Comparison of ENCODE assay signal across 25 mouse cellular contexts in genomic region chr8:90923158-90923905, GRCm38 (mm10).
DNase-seq lines count a peak whose midpoint lies in the region; ATAC-seq and TF ChIP-seq lines count a peak whose summit lies in the region.
"Had no signal": no experiment of that assay in that cellular context is flagged by ENCODE, and none has a peak within 500 bp of the region (broad histone marks: within the 10 kb centered on the region; RNA-seq: fewer than 3 reads in every experiment).

No protein-coding gene starts in this region.

- no peaks in the 10 kb centered on the region for H3K27me3 ChIP-seq in lung, postnatal 0 days (replicated peaks; ENCODE audit: insufficient read depth, low read length)
- no peaks in the 10 kb centered on the region for H3K27me3 ChIP-seq in intestine, postnatal 0 days (replicated peaks; ENCODE audit: control insufficient read depth, insufficient read depth, low read length)
- H3K27me3 ChIP-seq in small intestine, adult 2 months (ENCODE audit: control insufficient read depth, insufficient read depth, low read length): no peaks in the 10 kb centered on the region
- H3K27me3 ChIP-seq in hindbrain, embryonic 16.5 days (replicated peaks; ENCODE audit: control insufficient read depth, insufficient read depth, low read length): no peaks in the 10 kb centered on the region
- H3K27me3 ChIP-seq: CH12.LX; embryonic facial prominence, embryonic 13.5 days; forebrain, embryonic 12.5 days; forebrain, embryonic 15.5 days; hindbrain, embryonic 12.5 days; hindbrain, embryonic 15.5 days had no signal

- H3K9ac ChIP-seq in lung, postnatal 0 days (replicated peaks; ENCODE audit: low read depth): no peak overlapping the region
- H3K9ac ChIP-seq in intestine, postnatal 0 days (ENCODE audit: low read depth, low read length): no peak overlapping the region
- no peak overlapping the region for H3K9ac ChIP-seq in hindbrain, embryonic 16.5 days (ENCODE audit: low read depth, low read length)
- H3K9ac ChIP-seq: embryonic facial prominence, embryonic 13.5 days; forebrain, embryonic 12.5 days; forebrain, embryonic 15.5 days; hindbrain, embryonic 12.5 days; hindbrain, embryonic 15.5 days had no signal

- 0 out of 2 replicates have a peak, but pooled peaks have one; percentile 19 for ATAC-seq in lung, postnatal 0 days
- peak; percentile 91 for ATAC-seq in intestine, postnatal 0 days
- no peak for ATAC-seq in hindbrain, embryonic 16.5 days
- ATAC-seq: forebrain, embryonic 15.5 days had no signal

- H3K4me2 ChIP-seq in lung, postnatal 0 days (replicated peaks; ENCODE audit: low read depth, low read length): no peak overlapping the region
- no peak overlapping the region for H3K4me2 ChIP-seq in intestine, postnatal 0 days (replicated peaks; ENCODE audit: low read depth)
- no peak overlapping the region for H3K4me2 ChIP-seq in hindbrain, embryonic 16.5 days (ENCODE audit: low read length)
- H3K4me2 ChIP-seq: embryonic facial prominence, embryonic 13.5 days; forebrain, embryonic 12.5 days; forebrain, embryonic 15.5 days; heart, embryonic 11.5 days; hindbrain, embryonic 12.5 days; hindbrain, embryonic 15.5 days had no signal

- no peaks in the 10 kb centered on the region for H3K4me1 ChIP-seq in lung, postnatal 0 days (ENCODE audit: insufficient read depth, low read depth, low read length)
- no peaks in the 10 kb centered on the region for H3K4me1 ChIP-seq in intestine, postnatal 0 days (replicated peaks; ENCODE audit: control insufficient read depth, insufficient read depth, low read length)
- H3K4me1 ChIP-seq in small intestine, adult 2 months (ENCODE audit: control insufficient read depth, insufficient read depth, insufficient read length, low read length): peaks cover 4% of the 10 kb centered on the region; the same call in 1 of the 2 replicates
- H3K4me1 ChIP-seq in hindbrain, embryonic 16.5 days (ENCODE audit: control insufficient read depth, insufficient read depth, low read depth, low read length): no peaks in the 10 kb centered on the region
- H3K4me1 ChIP-seq: embryonic facial prominence, embryonic 10.5 days; embryonic facial prominence, embryonic 13.5 days; forebrain, embryonic 12.5 days; forebrain, embryonic 15.5 days; hindbrain, embryonic 12.5 days; hindbrain, embryonic 15.5 days had no signal

- DNase-seq in lung, postnatal 0 days (ENCODE audit: low spot score): peak; percentile 21
- no peak for DNase-seq in lung, postnatal 14 days
- no peak for DNase-seq in liver
- DNase-seq: adrenal gland, adult 2 months; adrenal gland, postnatal 14 days; B cell, adult 2 months; cerebellum, adult 11 months; cerebellum, adult 2 months; cerebellum, adult 9-11 months; cerebellum, postnatal 25 days; gastrocnemius, postnatal 25 days; heart, adult 2 months had no signal

- 51% methylated on average over 3 of the region's 3 CpGs for WGBS in lung, postnatal 0 days
- WGBS in intestine, postnatal 0 days: 47% methylated on average over 3 of the region's 3 CpGs
- 27% methylated on average over 3 of the region's 3 CpGs for WGBS in small intestine, adult 2 months
- WGBS in hindbrain, embryonic 16.5 days: 82% methylated on average over 3 of the region's 3 CpGs

- no peak overlapping the region for H3K4me3 ChIP-seq in lung, postnatal 0 days (ENCODE audit: low read depth, low read length)
- H3K4me3 ChIP-seq in intestine, postnatal 0 days (ENCODE audit: low read depth, low read length): no peak overlapping the region
- H3K4me3 ChIP-seq in small intestine, adult 2 months (ENCODE audit: low read depth, low read length): no peak overlapping the region
- no peak overlapping the region for H3K4me3 ChIP-seq in hindbrain, embryonic 16.5 days (ENCODE audit: low read length)
- H3K4me3 ChIP-seq: embryonic facial prominence, embryonic 10.5 days; embryonic facial prominence, embryonic 13.5 days; erythroblast, embryonic 14.5 days; forebrain, embryonic 12.5 days; forebrain, embryonic 15.5 days; heart, adult 2 months; hindbrain, embryonic 12.5 days; hindbrain, embryonic 15.5 days had no signal

- TF ChIP-seq EP300 in lung, postnatal 0 days (IDR thresholded peaks at IDR 0.05): no peak

- H3K27ac ChIP-seq in lung, postnatal 0 days (ENCODE audit: low read length): no peak overlapping the region
- no peak overlapping the region for H3K27ac ChIP-seq in intestine, postnatal 0 days (ENCODE audit: low read depth, low read length)
- peak overlapping the region; percentile 91 for H3K27ac ChIP-seq in small intestine, adult 2 months (ENCODE audit: insufficient read depth, low read depth, low read length)
- no peak overlapping the region for H3K27ac ChIP-seq in hindbrain, embryonic 16.5 days (ENCODE audit: low read depth, low read length)
- H3K27ac ChIP-seq: embryonic facial prominence, embryonic 10.5 days; embryonic facial prominence, embryonic 13.5 days; forebrain, embryonic 12.5 days; forebrain, embryonic 15.5 days; heart, adult 2 months; hindbrain, embryonic 12.5 days; hindbrain, embryonic 15.5 days had no signal

- H3K36me3 ChIP-seq in lung, postnatal 0 days (ENCODE audit: insufficient read depth, low read length): no peaks in the 10 kb centered on the region
- H3K36me3 ChIP-seq in intestine, postnatal 0 days (ENCODE audit: control insufficient read depth, insufficient read depth): 0 out of 2 replicates have a peak, but pooled peaks cover 4% of the 10 kb centered on the region
- peaks cover 6% of the 10 kb centered on the region for H3K36me3 ChIP-seq in small intestine, adult 2 months (ENCODE audit: control insufficient read depth, insufficient read depth, low read length)
- H3K36me3 ChIP-seq in hindbrain, embryonic 16.5 days (ENCODE audit: control insufficient read depth, insufficient read depth, low read length): no peaks in the 10 kb centered on the region
- H3K36me3 ChIP-seq: embryonic facial prominence, embryonic 10.5 days; embryonic facial prominence, embryonic 13.5 days; forebrain, embryonic 12.5 days; forebrain, embryonic 15.5 days; hindbrain, embryonic 12.5 days had no signal

- TF ChIP-seq POLR2A in small intestine, adult 2 months (IDR thresholded peaks at IDR 0.05; ENCODE audit: low read depth, low read length): no peak

- H3K9me3 ChIP-seq in lung, postnatal 0 days (ENCODE audit: low read length): no peaks in the 10 kb centered on the region
- H3K9me3 ChIP-seq in intestine, postnatal 0 days (ENCODE audit: control insufficient read depth): no peaks in the 10 kb centered on the region
- no peaks in the 10 kb centered on the region for H3K9me3 ChIP-seq in hindbrain, embryonic 16.5 days (ENCODE audit: control insufficient read depth, low read length)
- H3K9me3 ChIP-seq: embryonic facial prominence, embryonic 10.5 days; embryonic facial prominence, embryonic 13.5 days; forebrain, embryonic 12.5 days; forebrain, embryonic 15.5 days; G1E; hindbrain, embryonic 12.5 days; hindbrain, embryonic 15.5 days had no signal

- TF ChIP-seq CTCF in lung, postnatal 0 days (IDR thresholded peaks at IDR 0.05): no peak
- TF ChIP-seq CTCF in intestine, postnatal 0 days (IDR thresholded peaks at IDR 0.05; ENCODE audit: low read depth): no peak
- no peak for TF ChIP-seq CTCF in small intestine, adult 2 months (IDR thresholded peaks at IDR 0.05; ENCODE audit: extremely low read depth, insufficient read length, insufficient replicate concordance, low read depth, low read length)
